Comparison of ENCODE assay signal across 24 mouse cellular contexts in the genomic region with DNA sequence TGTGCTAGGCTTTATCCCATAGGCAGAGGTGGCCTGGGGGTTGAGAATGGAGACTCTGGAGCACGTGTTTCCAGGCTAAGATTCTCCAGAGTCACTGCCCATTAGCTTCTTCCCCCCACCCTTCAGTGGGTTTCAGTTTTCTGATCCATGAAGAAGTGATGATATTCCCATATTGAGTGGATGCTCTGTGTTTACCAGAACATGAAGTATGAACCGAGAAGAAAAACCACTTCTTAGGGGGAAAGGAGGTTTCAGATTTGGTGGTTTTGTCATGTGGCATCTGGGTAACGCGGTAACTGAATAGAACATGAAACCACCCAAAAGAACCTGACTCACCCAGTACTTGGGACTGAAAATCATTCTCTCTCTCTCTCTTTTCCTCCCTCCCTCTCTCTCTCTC. TPM values are rescaled to one million over a fixed set of nuclear protein-coding genes. Genes with fewer than 3 reads are reported as not detected.
DNase-seq lines count a peak whose midpoint lies in the region.
"Had no signal": no experiment of that assay in that cellular context is flagged by ENCODE, and none has a peak within 500 bp of the region (broad histone marks: within the 10 kb centered on the region; RNA-seq: fewer than 3 reads in every experiment).

No protein-coding gene starts in this region.

- 32% methylated on average over 4 of the region's 4 CpGs for WGBS in macrophage (ENCODE audit: missing documents)

- H3K4me3 ChIP-seq in macrophage (ENCODE audit: inconsistent target) = no peak overlapping the region
- H3K4me3 ChIP-seq: erythroblast, embryonic 14.5 days; hindbrain, embryonic 13.5 days; liver, embryonic 12.5 days had no signal

- H3K27ac ChIP-seq in macrophage = peak overlapping the region; percentile 84
- H3K27ac ChIP-seq: hindbrain, embryonic 13.5 days; liver, embryonic 12.5 days had no signal

- DNase-seq in heart, adult 11 months = peak; percentile 64
- DNase-seq in heart, adult 8-10 months (ENCODE audit: low spot score) = no peak
- DNase-seq in 3T3-L1 (ENCODE audit: low read depth, low spot score) = peak; percentile 14
- DNase-seq in CD4-positive helper T cell, adult 2 months (ENCODE audit: low read depth, low spot score) = peak; percentile 38
- DNase-seq in layer of hippocampus, postnatal 14 days (ENCODE audit: low spot score in 2 of 2) = no peak
- no peak for DNase-seq in urinary bladder, adult 2 months (ENCODE audit: low spot score)
- DNase-seq in urinary bladder, postnatal 25 days (ENCODE audit: low spot score) = no peak
- DNase-seq: adrenal gland, postnatal 10 days; cerebellum, adult 18-20 months; cerebellum, postnatal 10 days; gastrocnemius, postnatal 14 days; heart, postnatal 36 days; kidney, adult 18-20 months; kidney, postnatal 4 days; layer of hippocampus, postnatal 36 days; left cerebral cortex, postnatal 4 days; liver, postnatal 0 days; midbrain, embryonic 14.5 days; thymus, adult 2 months; thymus, postnatal 36 days had no signal

- 0 out of 2 replicates have a peak, but pooled peaks cover 5% of the 10 kb centered on the region for H3K36me3 ChIP-seq in macrophage (ENCODE audit: inconsistent target)
- H3K36me3 ChIP-seq: hindbrain, embryonic 13.5 days; liver, embryonic 12.5 days had no signal

- peaks cover 80% of the 10 kb centered on the region for H3K79me2 ChIP-seq in macrophage (ENCODE audit: inconsistent target)

RNA-seq across cellular contexts. Expression of a gene that starts 3.0 kb away (rescaled TPM):
- total RNA-seq in heart, adult 8-10 months (2022) = 1 to 10 TPM in 2 of 4 experiments, under 1 TPM in 2; 0.69 to 1.3 (median 0.99) TPM
- 10 to 100 TPM in 17 of 26 experiments, 1 to 10 TPM in 9; 2.9 to 39.5 (median 21.6) TPM for total RNA-seq in macrophage (2018; cell fraction: chromatin; rRNA removed)
- 10 to 100 TPM in 2 of 26 experiments, 1 to 10 TPM in 22, under 1 TPM in 2; 0.80 to 11.8 (median 5.9) TPM for total RNA-seq in macrophage (2018; cell fraction: cytosol; rRNA removed)
- total RNA-seq in macrophage (2018; cell fraction: nucleus; rRNA removed) = 10 to 100 TPM in 16 of 26 experiments, 1 to 10 TPM in 10; 3.1 to 39.7 (median 18.1) TPM
- polyA plus RNA-seq in macrophage (2018) = 3.3 to 9.9 TPM (median 4.6 TPM) in 3 replicates
- 1 to 10 TPM; 1.2 to 1.4 TPM for total RNA-seq in layer of hippocampus, postnatal 14 days (2021)
- 1.7 TPM in 2 replicates for polyA plus RNA-seq in urinary bladder, adult 2 months (2012; rRNA removed)

Comparison
In these comparisons a context has a peak if more than half of its experiments do, and no peak if none do; other contexts are left out.
1. DNase-seq: peak in heart, adult 11 months (single experiment), 3T3-L1 (single experiment) and CD4-positive helper T cell, adult 2 months (single experiment); none in heart, adult 8-10 months (single experiment), layer of hippocampus, postnatal 14 days (0 of 2), urinary bladder, adult 2 months (single experiment) and urinary bladder, postnatal 25 days (single experiment).